Mouse (Mus musculus) embryonic facial prominence, embryonic 12.5 days (tissue): Measurements from ENCODE around the gene Adamts16. TPM values are rescaled to one million over a fixed set of nuclear protein-coding genes. Genes with fewer than 3 reads are reported as not detected.

Experiments
- ATAC-seq: fragments of 200-750 bp; cut with Nextera tagmentation; 2 replicates; pipeline ENCODE4 v1.8.0; 2017; ENCODE audit not compliant: insufficient number of reproducible peaks, insufficient read depth, low FRiP score, low TSS enrichment
- H3K27ac ChIP-seq: fragments of 300-500 bp; sonication (generic); 2 replicates; pipeline ENCODE4 v1.5.1; 2016; ENCODE audit warnings: mild to moderate bottlenecking
- H3K27me3 ChIP-seq: fragments of 300-500 bp; sonication (generic); 2 replicates; pipeline ENCODE4 v1.6.1; 2016; ENCODE audit warnings: mild to moderate bottlenecking, moderate library complexity
- H3K36me3 ChIP-seq: fragments of 300-500 bp; sonication (generic); 2 replicates; pipeline ENCODE4 v1.6.1; 2016; ENCODE audit warnings: mild to moderate bottlenecking
- H3K4me1 ChIP-seq: fragments of 300-500 bp; sonication (generic); 2 replicates; pipeline ENCODE4 v1.6.1; 2016
- H3K4me2 ChIP-seq: fragments of 300-500 bp; sonication (generic); replicated peaks from 2 replicates; pipeline ENCODE4 v1.6.1; 2016; ENCODE audit warnings: mild to moderate bottlenecking, moderate library complexity
- H3K4me3 ChIP-seq: fragments of 300-500 bp; sonication (generic); 2 replicates; pipeline ENCODE4 v1.5.1; 2016; ENCODE audit warnings: mild to moderate bottlenecking
- H3K9ac ChIP-seq: fragments of 300-500 bp; sonication (generic); 2 replicates; pipeline ENCODE4 v1.6.1; 2016; ENCODE audit warnings: mild to moderate bottlenecking, moderate library complexity
- H3K9me3 ChIP-seq: fragments of 300-500 bp; sonication (generic); 2 replicates; pipeline ENCODE4 v1.6.1; 2016; ENCODE audit warnings: mild to moderate bottlenecking, moderate library complexity
- WGBS: fragments of 180-500 bp; shearing (Covaris S2); methylation state at CpG from one replicate; pipeline ENCODE4 v1.1.7; 2016; 5-methylcytosine and 5-hydroxymethylcytosine counted together
- polyA plus RNA-seq: library from polyadenylated mRNA; unstranded; fragments of >200 nt; fragmentation: Nextera tagmentation; extraction: Ambion mirVana; gene quantifications from 2 replicates; pipeline ENCODE4 v1.2.1, GENCODE M21; 2016

The Adamts16 gene
- polyA plus RNA-seq, 1 experiment from 2014 or later: 1.3 TPM

DNA sequence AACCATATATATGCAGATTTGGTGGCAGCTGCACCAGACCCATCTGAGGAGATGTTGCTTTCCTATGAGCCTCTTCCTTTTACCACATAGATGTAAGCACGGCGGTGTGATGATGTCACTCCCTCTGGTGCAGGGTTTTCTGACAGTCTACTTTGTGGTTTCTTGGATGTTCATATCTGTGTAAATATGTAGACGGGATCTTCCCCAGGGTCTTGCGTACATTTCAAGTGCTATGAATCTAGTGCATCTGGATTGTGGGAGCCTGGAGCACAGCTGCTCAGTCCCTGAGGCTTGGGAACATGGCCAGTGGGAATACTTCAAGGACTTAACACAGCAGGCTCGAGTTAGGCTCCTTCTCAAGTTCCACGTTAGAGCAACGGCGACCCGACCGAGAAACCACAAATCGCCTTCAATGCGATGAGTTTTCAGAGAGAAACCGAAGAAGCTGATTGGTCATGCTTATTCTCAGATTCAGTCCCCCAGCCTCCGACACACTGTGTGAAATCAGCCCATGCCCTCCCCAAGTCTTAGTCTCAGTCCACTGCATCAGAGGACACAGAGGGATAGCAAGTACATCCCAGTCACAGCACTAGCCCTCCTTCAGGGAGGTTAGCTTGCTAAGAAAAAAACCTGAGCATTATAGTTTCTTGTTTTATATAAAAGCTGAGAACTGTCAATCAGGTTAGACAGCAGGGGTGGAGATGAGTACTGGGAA, 95.2 kb downstream of the Adamts16 start:
- Histone ChIP-seq H3K4me2 (no peak overlapping the region; the same call in 1 of the 2 replicates), H3K36me3 (no peaks in the 10 kb centered on the region), H3K27ac (0 out of 2 replicates have a peak overlapping the region, but pooled peaks have one; percentile 25), H3K9me3 (no peaks in the 10 kb centered on the region), H3K4me3 (no peak overlapping the region), H3K27me3 (peaks cover 3% of the 10 kb centered on the region; the same call in 1 of the 2 replicates), H3K9ac (no peak overlapping the region), H3K4me1 (peaks cover 22% of the 10 kb centered on the region; the same call in 1 of the 2 replicates)
- peak; percentile 88 for ATAC-seq
- WGBS: 32% methylated on average over 14 of the region's 14 CpGs

- Histone ChIP-seq H3K27ac (no peak overlapping the region), H3K4me3 (no peak overlapping the region), H3K36me3 (no peaks in the 10 kb centered on the region), H3K4me2 (no peak overlapping the region), H3K27me3 (peaks cover 3% of the 10 kb centered on the region; the same call in 1 of the 2 replicates), H3K9me3 (no peaks in the 10 kb centered on the region), H3K9ac (no peak overlapping the region), H3K4me1 (peaks cover 28% of the 10 kb centered on the region)
- no peak for ATAC-seq
- 35% methylated on average over 5 of the region's 5 CpGs for WGBS
Observed at GRCm38 (mm10) chr13:70744416-70745038, 97.1 kb downstream of the Adamts16 start.

DNA sequence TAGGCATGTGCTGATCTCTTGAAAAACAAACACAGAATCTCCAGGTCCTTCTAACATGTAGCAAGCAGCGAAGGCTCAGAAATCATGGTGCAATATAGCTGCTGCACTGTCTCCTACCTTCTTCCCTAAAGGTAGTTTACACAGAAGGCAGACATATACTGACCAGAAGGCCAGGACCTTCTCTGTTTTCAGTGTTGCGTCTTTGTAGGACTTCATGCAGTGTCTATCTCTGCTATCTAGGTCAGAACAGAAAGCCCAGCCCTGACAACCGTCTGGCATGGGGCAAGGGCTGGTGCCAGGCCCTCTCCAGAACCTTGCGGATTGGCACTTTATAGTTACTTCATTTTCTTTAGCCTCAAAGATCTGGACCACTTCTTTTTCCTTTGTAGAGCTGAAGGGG, 98.9 kb downstream of the Adamts16 start:
- H3K4me3 ChIP-seq: no peak overlapping the region
- no peaks in the 10 kb centered on the region for H3K9me3 ChIP-seq
- peaks cover 28% of the 10 kb centered on the region for H3K4me1 ChIP-seq
- H3K27ac ChIP-seq: no peak overlapping the region
- WGBS: 82% methylated on average over 4 of the region's 4 CpGs
- no peak for ATAC-seq
- H3K4me2 ChIP-seq: no peak overlapping the region
- no peak overlapping the region for H3K9ac ChIP-seq
- H3K27me3 ChIP-seq: peaks cover 3% of the 10 kb centered on the region; the same call in 1 of the 2 replicates
- H3K36me3 ChIP-seq: no peaks in the 10 kb centered on the region

DNA sequence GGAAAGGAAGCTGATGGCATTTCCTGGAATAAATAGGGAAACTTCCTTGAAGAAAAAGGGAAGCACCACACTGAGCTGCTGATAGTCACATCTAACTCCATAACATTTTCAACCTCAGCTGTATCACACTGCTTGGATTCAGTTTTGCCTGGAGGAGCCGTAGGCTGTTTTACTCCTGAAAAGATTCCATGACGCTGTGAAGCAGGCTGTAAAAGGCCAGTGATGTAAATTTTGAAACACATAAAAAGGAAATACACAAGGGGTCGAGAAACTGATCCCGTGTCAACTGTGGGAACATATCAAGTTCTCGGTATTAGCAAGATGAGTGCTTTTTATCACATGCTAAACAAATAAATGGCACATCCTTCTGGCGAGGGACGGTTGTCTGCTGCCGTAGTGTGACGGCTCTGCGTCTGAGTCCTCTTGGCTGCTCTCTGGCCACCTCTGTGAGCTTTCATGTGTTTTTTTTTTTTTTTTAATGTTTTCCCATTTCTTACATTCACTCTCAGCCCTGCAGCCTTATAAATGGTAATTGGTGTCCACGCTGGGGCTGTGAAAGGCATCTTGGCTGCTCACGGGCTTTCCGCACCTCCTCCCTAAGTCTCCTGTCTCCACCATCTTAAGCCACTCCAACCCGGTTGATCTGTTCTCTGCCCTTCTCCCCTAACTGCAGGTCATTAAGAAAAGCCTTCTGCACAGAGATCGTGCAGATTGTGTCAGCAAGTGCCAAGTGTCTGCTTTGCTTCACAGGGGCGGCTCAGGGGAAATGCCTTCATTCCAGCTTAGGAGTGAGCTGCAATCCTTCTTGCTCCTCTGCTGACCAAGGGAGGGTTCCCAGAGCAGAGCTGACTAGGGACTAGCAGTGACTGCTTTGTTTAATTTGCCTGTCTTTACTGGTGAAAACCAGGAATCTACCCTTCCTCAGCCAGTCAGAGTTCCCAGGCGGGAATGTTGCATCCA, 101.0 kb downstream of the Adamts16 start:
- no peak overlapping the region for H3K4me3 ChIP-seq
- H3K27ac ChIP-seq: no peak overlapping the region; the same call in 1 of the 2 replicates
- peaks cover 31% of the 10 kb centered on the region for H3K4me1 ChIP-seq
- WGBS: 56% methylated on average over 17 of the region's 17 CpGs
- no peak overlapping the region for H3K9ac ChIP-seq
- H3K36me3 ChIP-seq: no peaks in the 10 kb centered on the region
- no peak overlapping the region for H3K4me2 ChIP-seq
- peaks cover 3% of the 10 kb centered on the region; the same call in 1 of the 2 replicates for H3K27me3 ChIP-seq
- no peaks in the 10 kb centered on the region for H3K9me3 ChIP-seq
- no peak for ATAC-seq

GRCm38 (mm10) chr13:70738781-70739180, 102.8 kb downstream of the Adamts16 start:
- H3K36me3 ChIP-seq: no peaks in the 10 kb centered on the region
- H3K4me1 ChIP-seq: peaks cover 33% of the 10 kb centered on the region
- H3K27me3 ChIP-seq: peaks cover 3% of the 10 kb centered on the region; the same call in 1 of the 2 replicates
- 93% methylated on average over 9 of the region's 9 CpGs for WGBS
- H3K9ac ChIP-seq: no peak overlapping the region
- H3K27ac ChIP-seq: no peak overlapping the region
- no peak for ATAC-seq
- H3K9me3 ChIP-seq: no peaks in the 10 kb centered on the region
- H3K4me2 ChIP-seq: no peak overlapping the region
- no peak overlapping the region for H3K4me3 ChIP-seq

- peaks cover 33% of the 10 kb centered on the region for H3K4me1 ChIP-seq
- H3K27ac ChIP-seq: no peak overlapping the region
- WGBS: 60% methylated on average over 4 of the region's 4 CpGs
Observed at GRCm38 (mm10) chr13:70736409-70736808, 105.2 kb downstream of the Adamts16 start.

GRCm38 (mm10) chr13:70734640-70735039, 107.0 kb downstream of the Adamts16 start:
- Histone ChIP-seq H3K27me3 (no peaks in the 10 kb centered on the region), H3K4me3 (no peak overlapping the region), H3K4me1 (peaks cover 34% of the 10 kb centered on the region), H3K9ac (no peak overlapping the region), H3K27ac (no peak overlapping the region), H3K36me3 (no peaks in the 10 kb centered on the region), H3K4me2 (no peak overlapping the region), H3K9me3 (no peaks in the 10 kb centered on the region)
- no peak for ATAC-seq
- WGBS: 83% methylated on average over 5 of the region's 5 CpGs

More at GRCm38 (mm10) chr13:70736409-70736808, 105.2 kb downstream of the Adamts16 start:
- Histone ChIP-seq H3K9ac (no peak overlapping the region), H3K27me3 (no peaks in the 10 kb centered on the region), H3K4me3 (no peak overlapping the region), H3K36me3 (no peaks in the 10 kb centered on the region), H3K9me3 (no peaks in the 10 kb centered on the region), H3K4me2 (no peak overlapping the region)
- no peak for ATAC-seq

- no peaks in the 10 kb centered on the region for H3K36me3 ChIP-seq
- no peak overlapping the region for H3K4me3 ChIP-seq
- no peak overlapping the region for H3K4me2 ChIP-seq
- H3K9me3 ChIP-seq: no peaks in the 10 kb centered on the region
- peaks cover 34% of the 10 kb centered on the region for H3K4me1 ChIP-seq
- H3K27me3 ChIP-seq: no peaks in the 10 kb centered on the region
- WGBS: 83% methylated on average over 1 of the region's 1 CpGs
- no peak overlapping the region for H3K27ac ChIP-seq
- no peak overlapping the region for H3K9ac ChIP-seq
- no peak for ATAC-seq
Observed at GRCm38 (mm10) chr13:70733911-70734310, 107.7 kb downstream of the Adamts16 start.

DNA sequence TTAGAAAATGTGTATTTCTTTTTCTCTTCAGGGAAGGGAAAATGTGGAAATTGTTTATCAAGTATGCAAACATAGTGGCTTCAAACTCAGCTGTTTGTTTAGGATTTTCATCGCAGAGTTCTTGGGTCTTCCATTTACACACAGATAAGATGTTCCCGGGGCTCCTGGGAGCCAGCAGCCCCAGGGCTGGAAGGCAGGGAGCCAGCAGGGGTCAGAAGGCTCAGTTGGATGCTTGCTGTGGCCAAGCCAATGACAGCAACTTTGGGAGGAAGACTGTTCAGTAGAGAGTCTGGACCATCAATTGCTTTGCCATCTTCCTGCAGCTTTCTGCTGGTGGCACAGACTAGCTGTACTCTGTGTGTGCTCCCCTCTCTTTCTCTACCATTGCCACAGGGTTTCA, 108.4 kb downstream of the Adamts16 start:
- H3K4me1 ChIP-seq: peaks cover 34% of the 10 kb centered on the region
- H3K27ac ChIP-seq: no peak overlapping the region
- no peaks in the 10 kb centered on the region for H3K27me3 ChIP-seq
- 61% methylated on average over 2 of the region's 2 CpGs for WGBS
- no peaks in the 10 kb centered on the region for H3K36me3 ChIP-seq
- no peaks in the 10 kb centered on the region for H3K9me3 ChIP-seq
- H3K4me2 ChIP-seq: no peak overlapping the region
- no peak overlapping the region for H3K9ac ChIP-seq
- no peak overlapping the region for H3K4me3 ChIP-seq
- ATAC-seq: no peak

DNA sequence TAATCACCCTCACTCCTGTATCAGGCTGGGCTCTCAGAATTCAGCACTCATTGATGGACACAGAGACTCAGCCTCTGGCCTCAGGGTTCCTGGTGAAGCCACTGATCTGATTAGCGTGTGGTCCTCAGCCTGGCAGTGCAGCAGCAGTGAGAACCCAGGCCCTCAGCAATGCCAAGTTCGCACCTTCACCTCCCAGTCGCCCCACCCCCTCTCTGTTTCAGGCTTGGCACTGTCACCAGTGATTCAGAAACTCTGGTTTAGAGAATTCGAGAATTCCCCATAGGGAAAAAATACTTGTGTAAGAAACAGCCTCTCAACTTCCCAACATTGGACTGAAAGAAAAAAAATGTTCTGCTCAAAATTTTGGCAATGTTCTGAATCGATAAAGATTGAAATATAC, 108.8 kb downstream of the Adamts16 start:
- Histone ChIP-seq H3K4me3 (no peak overlapping the region), H3K27ac (no peak overlapping the region), H3K9ac (no peak overlapping the region), H3K9me3 (no peaks in the 10 kb centered on the region), H3K36me3 (no peaks in the 10 kb centered on the region), H3K4me1 (peaks cover 34% of the 10 kb centered on the region), H3K4me2 (no peak overlapping the region), H3K27me3 (no peaks in the 10 kb centered on the region)
- WGBS: 71% methylated on average over 5 of the region's 5 CpGs
- ATAC-seq: no peak

DNA sequence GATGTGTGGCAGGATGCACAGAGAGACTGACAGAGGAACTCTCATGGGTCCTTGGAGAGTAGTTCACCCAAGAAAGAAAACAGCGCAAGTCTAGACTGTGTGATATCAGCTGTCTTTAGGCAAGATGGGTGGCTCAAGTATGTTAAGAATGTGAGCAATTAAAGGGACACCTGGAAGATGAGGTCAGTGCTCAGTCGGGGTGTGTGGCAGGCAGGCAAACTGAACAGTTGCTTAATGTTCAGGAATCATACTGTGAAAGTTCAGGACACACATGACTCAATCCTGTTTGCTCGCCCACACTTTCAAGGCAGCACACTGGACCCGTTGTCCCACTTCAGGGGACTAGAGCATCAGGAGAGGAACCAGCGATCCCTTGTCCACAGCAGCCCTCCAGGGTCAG, 110.3 kb downstream of the Adamts16 start:
- H3K27me3 ChIP-seq: no peaks in the 10 kb centered on the region
- 56% methylated on average over 5 of the region's 5 CpGs for WGBS
- H3K4me3 ChIP-seq: no peak overlapping the region
- no peak overlapping the region for H3K9ac ChIP-seq
- no peak for ATAC-seq
- H3K4me2 ChIP-seq: no peak overlapping the region
- H3K36me3 ChIP-seq: no peaks in the 10 kb centered on the region
- H3K9me3 ChIP-seq: no peaks in the 10 kb centered on the region
- H3K27ac ChIP-seq: no peak overlapping the region
- peaks cover 26% of the 10 kb centered on the region for H3K4me1 ChIP-seq
